Mouse (Mus musculus): Measurements from ENCODE around the gene Fam129b.

Gene Fam129b

GRCm38 (mm10) chr2:32895606-32896106 is 19.7 kb downstream of the Fam129b start:
- CTCF ChIA-PET = interaction anchor here in 3 of 4 experiments (0.6 to 4.0 kb wide), 15 partner anchors 13 to 998 kb away, joined by 3 to 41 read pairs (median 7); no protein-coding TSS in a partner anchor
- POLR2A ChIA-PET = interaction anchor here in 3 of 4 experiments (0.6 to 10.2 kb wide), 14 partner anchors 11 to 67 kb away, joined by 3 to 81 read pairs (median 4); partner anchors contain the start of genes Lrsam1 (in 1 of the 3) and Rpl12 (in 1 of the 3)

GRCm38 (mm10) chr2:32896507-32897147 is 20.7 kb downstream of the Fam129b start:
- CTCF ChIA-PET = interaction anchor here (0.7 to 4.0 kb wide), 22 partner anchors 10 to 997 kb away, joined by 3 to 41 read pairs (median 6); partner anchors contain the start of gene Tor2a (in 1 of the 4)
- POLR2A ChIA-PET = interaction anchor here (0.7 to 10.2 kb wide), 29 partner anchors 9 to 584 kb away, joined by 3 to 81 read pairs (median 5); partner anchors contain the start of genes Lrsam1 (in 2 of the 4), Rpl12 (in 2 of the 4) and Fam129b (in 1 of the 4)

GRCm38 (mm10) chr2:32898983-32899382 is 23.1 kb downstream of the Fam129b start:
- POLR2A ChIA-PET = interaction anchor here in 2 of 4 experiments (1.0 to 10.2 kb wide), 4 partner anchors 10 to 83 kb away, joined by 3 to 81 read pairs (median 5); partner anchors contain the start of gene Slc2a8 (in 1 of the 2)
- CTCF ChIA-PET = interaction anchor here in 2 of 4 experiments (2.4 to 3.9 kb wide), 3 partner anchors 10 to 29 kb away, joined by 10 to 27 read pairs (median 13); no protein-coding TSS in a partner anchor

- POLR2A ChIA-PET = interaction anchor here in 3 of 4 experiments (0.7 to 10.2 kb wide), 7 partner anchors 19 to 410 kb away, joined by 3 to 81 read pairs (median 4); no protein-coding TSS in a partner anchor
These were observed 26.2 kb downstream of the Fam129b start for GRCm38 (mm10) chr2:32902126-32902525.

GRCm38 (mm10) chr2:32903470-32903869 is 27.6 kb downstream of the Fam129b start:
- ChIA-PET CTCF (no interaction called here), POLR2A (interaction anchor here in 1 of 4 experiments (1.4 to 3.4 kb wide), 2 partner anchors 25 to 58 kb away, joined by 7 to 11 read pairs; partner anchors contain the start of genes Lrsam1 and Rpl12)

More at GRCm38 (mm10) chr2:32902126-32902525, 26.2 kb downstream of the Fam129b start:
- CTCF ChIA-PET = interaction anchor here in 1 of 4 experiments (0.7 to 1.4 kb wide), 5 partner anchors 10 to 55 kb away, joined by 3 to 6 read pairs (median 4); partner anchors contain the start of gene Stxbp1

GRCm38 (mm10) chr2:32904637-32905036 is 28.7 kb downstream of the Fam129b start:
- CTCF ChIA-PET = interaction anchor here in 2 of 4 experiments (0.6 to 1.5 kb wide), 3 partner anchors 24 to 195 kb away, joined by 3 to 4 read pairs (median 3); no protein-coding TSS in a partner anchor
- POLR2A ChIA-PET = interaction anchor here in 3 of 4 experiments (1.1 to 3.4 kb wide), 9 partner anchors 8 to 58 kb away, joined by 3 to 11 read pairs (median 4); partner anchors contain the start of genes Lrsam1 (in 2 of the 3) and Rpl12 (in 2 of the 3)

- POLR2A ChIA-PET = interaction anchor here in 3 of 4 experiments (0.6 to 3.4 kb wide), 9 partner anchors 9 to 57 kb away, joined by 3 to 11 read pairs (median 4); partner anchors contain the start of genes Lrsam1 (in 2 of the 3) and Rpl12 (in 2 of the 3)
- CTCF ChIA-PET = interaction anchor here in 3 of 4 experiments (0.7 to 1.5 kb wide), 4 partner anchors 23 to 63 kb away, joined by 3 to 4 read pairs (median 3); no protein-coding TSS in a partner anchor
These were observed 29.4 kb downstream of the Fam129b start for GRCm38 (mm10) chr2:32905297-32905696.

- ChIA-PET CTCF (interaction anchor here in 2 of 4 experiments (0.7 to 2.9 kb wide), 10 partner anchors 10 to 324 kb away, joined by 3 to 34 read pairs (median 6); no protein-coding TSS in a partner anchor), POLR2A (interaction anchor here in 3 of 4 experiments (0.6 to 3.8 kb wide), 14 partner anchors 10 to 217 kb away, joined by 3 to 21 read pairs (median 6); partner anchors contain the start of genes Lrsam1 (in 1 of the 3) and Rpl12 (in 1 of the 3))
These were observed 31.5 kb downstream of the Fam129b start for GRCm38 (mm10) chr2:32907442-32907841.

- POLR2A ChIA-PET = interaction anchor here (0.5 to 3.8 kb wide), 42 partner anchors 10 to 1830 kb away, joined by 3 to 21 read pairs (median 4); partner anchors contain the start of genes Lrsam1 (in 2 of the 4) and Rpl12 (in 2 of the 4)
- CTCF ChIA-PET = interaction anchor here (0.6 to 2.9 kb wide), 21 partner anchors 9 to 579 kb away, joined by 3 to 34 read pairs (median 5); partner anchors contain the start of gene Tor2a (in 1 of the 4)
These were observed 32.4 kb downstream of the Fam129b start for GRCm38 (mm10) chr2:32908272-32908671.

- CTCF ChIA-PET = interaction anchor here (0.5 to 2.9 kb wide), 21 partner anchors 9 to 1424 kb away, joined by 3 to 34 read pairs (median 5); partner anchors contain the start of gene Tor2a (in 1 of the 4)
- POLR2A ChIA-PET = interaction anchor here (0.6 to 3.8 kb wide), 37 partner anchors 10 to 1831 kb away, joined by 3 to 21 read pairs (median 4); partner anchors contain the start of genes Lrsam1 (in 3 of the 4) and Rpl12 (in 3 of the 4)
These were observed 32.9 kb downstream of the Fam129b start for GRCm38 (mm10) chr2:32908796-32909195.

GRCm38 (mm10) chr2:32911639-32912182 is 35.8 kb downstream of the Fam129b start:
- ChIA-PET POLR2A (interaction anchor here (0.6 to 3.3 kb wide), 22 partner anchors 11 to 557 kb away, joined by 3 to 21 read pairs (median 4); partner anchors contain the start of genes Lrsam1 (in 1 of the 4) and Rpl12 (in 1 of the 4)), CTCF (interaction anchor here (0.5 to 5.0 kb wide), 81 partner anchors 9 to 633 kb away, joined by 3 to 127 read pairs (median 5); partner anchors contain the start of genes Tor2a (in 2 of the 4), Cdk9 (in 1 of the 4), Garnl3 (in 1 of the 4) and Lrsam1 (in 1 of the 4))

- POLR2A ChIA-PET = interaction anchor here (0.6 to 3.3 kb wide), 27 partner anchors 11 to 557 kb away, joined by 3 to 21 read pairs (median 3); partner anchors contain the start of genes Lrsam1 (in 2 of the 4) and Rpl12 (in 2 of the 4)
- CTCF ChIA-PET = interaction anchor here (0.5 to 5.0 kb wide), 119 partner anchors 9 to 648 kb away, joined by 3 to 127 read pairs (median 5); partner anchors contain the start of genes Tor2a (in 2 of the 4), Angptl2 (in 1 of the 4), Cdk9 (in 1 of the 4) and Cfap157 (in 1 of the 4)
These were observed 36.4 kb downstream of the Fam129b start for GRCm38 (mm10) chr2:32912210-32912804.

- ChIA-PET CTCF (interaction anchor here in 3 of 4 experiments (0.6 to 5.0 kb wide), 7 partner anchors 14 to 526 kb away, joined by 3 to 127 read pairs (median 5); no protein-coding TSS in a partner anchor), POLR2A (interaction anchor here in 2 of 4 experiments (1.3 to 3.1 kb wide), 5 partner anchors 9 to 47 kb away, joined by 3 to 21 read pairs (median 9); partner anchors contain the start of genes Lrsam1 (in 1 of the 2) and Rpl12 (in 1 of the 2))
These were observed 38.4 kb downstream of the Fam129b start for GRCm38 (mm10) chr2:32914362-32914761.

GRCm38 (mm10) chr2:32914896-32915295 is 39.0 kb downstream of the Fam129b start:
- ChIA-PET CTCF (interaction anchor here in 2 of 4 experiments (0.6 to 5.0 kb wide), 3 partner anchors 13 to 418 kb away, joined by 3 to 127 read pairs (median 7); no protein-coding TSS in a partner anchor), POLR2A (interaction anchor here in 1 of 4 experiments (2.6 to 3.1 kb wide), 2 partner anchors 8 to 12 kb away, joined by 10 to 21 read pairs; no protein-coding TSS in a partner anchor)

- CTCF ChIA-PET = interaction anchor here (0.6 to 4.5 kb wide), 12 partner anchors 9 to 228 kb away, joined by 3 to 33 read pairs (median 5); no protein-coding TSS in a partner anchor
- POLR2A ChIA-PET = interaction anchor here in 2 of 4 experiments (0.8 to 2.7 kb wide), 7 partner anchors 11 to 230 kb away, joined by 3 to 10 read pairs (median 6); partner anchors contain the start of genes Lrsam1 (in 1 of the 2) and Rpl12 (in 1 of the 2)
These were observed 41.6 kb downstream of the Fam129b start for GRCm38 (mm10) chr2:32917526-32917925.

- CTCF ChIA-PET = interaction anchor here (0.5 to 4.5 kb wide), 16 partner anchors 9 to 289 kb away, joined by 3 to 33 read pairs (median 5); no protein-coding TSS in a partner anchor
- POLR2A ChIA-PET = interaction anchor here in 3 of 4 experiments (0.7 to 2.7 kb wide), 14 partner anchors 9 to 231 kb away, joined by 3 to 10 read pairs (median 4); partner anchors contain the start of genes Lrsam1 (in 1 of the 3), Rpl12 (in 1 of the 3) and Slc2a8 (in 1 of the 3)
These were observed 42.5 kb downstream of the Fam129b start for GRCm38 (mm10) chr2:32918391-32918790.

Data from embryonic stem cell, embryonic (primary cell).